12 mouse cellular contexts compared by ENCODE assay signal in genomic region chr6:113677070-113677734, GRCm38 (mm10). TPM values are rescaled to one million over a fixed set of nuclear protein-coding genes. Genes with fewer than 3 reads are reported as not detected.
DNase-seq lines count a peak whose midpoint lies in the region.
"Had no signal": no experiment of that assay in that cellular context is flagged by ENCODE, and none has a peak within 500 bp of the region (broad histone marks: within the 10 kb centered on the region; RNA-seq: fewer than 3 reads in every experiment).

No protein-coding gene starts in this region.

- no peaks in the 10 kb centered on the region for H3K27me3 ChIP-seq in splenic B cell, adult 2 months (ENCODE audit: control insufficient read depth, insufficient read depth, low read length, poor library complexity, severe bottlenecking)
- H3K27me3 ChIP-seq: heart, embryonic 15.5 days had no signal

- H3K36me3 ChIP-seq in splenic B cell, adult 2 months (ENCODE audit: control insufficient read depth, insufficient read depth, low read length, poor library complexity, severe bottlenecking) = peaks cover 15% of the 10 kb centered on the region
- H3K36me3 ChIP-seq: heart, embryonic 15.5 days had no signal

- DNase-seq in lung, adult 18-20 months = peak; percentile 65 to 68
- DNase-seq in lung, postnatal 10 days = no peak
- peak; percentile 50 for DNase-seq in brain, adult 2 months (ENCODE audit: low read depth, low spot score)
- peak; percentile 68 for DNase-seq in kidney, postnatal 14 days
- DNase-seq in splenic B cell, adult 2 months (ENCODE audit: low read depth, low spot score) = peak; percentile 72
- DNase-seq in frontal cortex, adult 2 months (ENCODE audit: extremely low spot score in 1 of 2, low spot score in 1 of 2) = no peak
- DNase-seq in frontal cortex, postnatal 10 days (ENCODE audit: low spot score in 2 of 2) = no peak
- DNase-seq: adrenal gland, adult 8-10 months; cerebellum, adult 9-11 months had no signal

RNA-seq across cellular contexts. Expression of gene Tatdn2, which starts 19.6 kb away (rescaled TPM):
- 29.3 and 29.9 TPM in 2 replicates for polyA plus RNA-seq in frontal cortex, adult 2 months (2012; rRNA removed)

RNA-seq across cellular contexts. Expression of gene Irak2, which starts 38.9 kb away (rescaled TPM):
- 31.3 and 34.9 TPM in 2 replicates for polyA plus RNA-seq in frontal cortex, adult 2 months (2012; rRNA removed)

RNA-seq across cellular contexts. Expression of gene Ghrl, which starts 42.5 kb away (rescaled TPM):
- 0.23 and 0.30 TPM in 2 replicates for polyA plus RNA-seq in frontal cortex, adult 2 months (2012; rRNA removed)
- polyA plus RNA-seq: lung, embryonic 16.5 days; neural tube, embryonic 11.5 days had no signal

RNA-seq across cellular contexts. Expression of gene Vhl, which starts 53.4 kb away (rescaled TPM):
- 49.0 and 51.4 TPM in 2 replicates for polyA plus RNA-seq in frontal cortex, adult 2 months (2012; rRNA removed)

Comparison
In these comparisons a context has a peak if more than half of its experiments do, and no peak if none do; other contexts are left out.
1. DNase-seq: peak in lung, adult 18-20 months (2 of 2), brain, adult 2 months (single experiment), kidney, postnatal 14 days (single experiment) and splenic B cell, adult 2 months (single experiment); none in lung, postnatal 10 days (single experiment), frontal cortex, adult 2 months (0 of 2) and frontal cortex, postnatal 10 days (0 of 2).